Mouse (Mus musculus): ENCODE data around the gene Mif. TPM values are rescaled to one million over a fixed set of nuclear protein-coding genes. Genes with fewer than 3 reads are reported as not detected.
A peak's percentile ranks its signal among the peaks of the same experiment; 100 is the strongest.

Mif gene
- total RNA-seq, 2 experiments from 2014 or later: 196 to 202 TPM

GRCm38 (mm10) chr10:75878836-75879235 lies 18.8 kb upstream of the Mif start:
- intact Hi-C loops (cut with DNase I): no loop called here
- DNase-seq: no peak

- intact Hi-C loops (cut with DNase I): no loop called here
- DNase-seq: no peak
Measured at GRCm38 (mm10) chr10:75873543-75874170, 13.6 kb upstream of the Mif start.

GRCm38 (mm10) chr10:75872915-75873542 lies 13.0 kb upstream of the Mif start:
- intact Hi-C loops (cut with DNase I): no loop called here
- peak; percentile 65 to 68 for DNase-seq

GRCm38 (mm10) chr10:75872025-75872914 lies 12.2 kb upstream of the Mif start:
- DNase-seq: no peak
- intact Hi-C loops (cut with DNase I): no loop called here

GRCm38 (mm10) chr10:75861587-75861986 lies 1.5 kb upstream of the Mif start:
- no peak for DNase-seq

GRCm38 (mm10) chr10:75860746-75861145 lies 706 bp upstream of the Mif start:
- peak in 1 of 2 experiments; percentile 14 for DNase-seq
- intact Hi-C loops (cut with DNase I): no loop called here

More at GRCm38 (mm10) chr10:75861587-75861986, 1.5 kb upstream of the Mif start:
- intact Hi-C loops (cut with DNase I): no loop called here

GRCm38 (mm10) chr10:75859107-75859746 lies 813 bp downstream of the Mif start:
- peak in 1 of 2 experiments; percentile 26 for DNase-seq
- intact Hi-C loops (cut with DNase I): loop anchor here (5.0 kb wide), 1 partner anchor 222 kb away; no protein-coding TSS in a partner anchor

GRCm38 (mm10) chr10:75857598-75857997 lies 2.4 kb downstream of the Mif start:
- DNase-seq: no peak
- intact Hi-C loops (cut with DNase I): loop anchor here (5.0 kb wide), 1 partner anchor 220 kb away; no protein-coding TSS in a partner anchor

GRCm38 (mm10) chr10:75856976-75857375 lies 3.1 kb downstream of the Mif start:
- DNase-seq: no peak
- intact Hi-C loops (cut with DNase I): loop anchor here (5.0 kb wide), 1 partner anchor 220 kb away; no protein-coding TSS in a partner anchor

GRCm38 (mm10) chr10:75856155-75856907 lies 3.7 kb downstream of the Mif start:
- intact Hi-C loops (cut with DNase I): loop anchor here (5.0 kb wide), 1 partner anchor 219 kb away; no protein-coding TSS in a partner anchor

GRCm38 (mm10) chr10:75855416-75855981 lies 4.5 kb downstream of the Mif start:
- intact Hi-C loops (cut with DNase I): loop anchor here (5.0 kb wide), 1 partner anchor 218 kb away; no protein-coding TSS in a partner anchor
- DNase-seq: no peak

More at GRCm38 (mm10) chr10:75856155-75856907, 3.7 kb downstream of the Mif start:
- DNase-seq: no peak

GRCm38 (mm10) chr10:75854791-75855190 lies 5.2 kb downstream of the Mif start:
- no peak for DNase-seq

GRCm38 (mm10) chr10:75854096-75854495 lies 5.9 kb downstream of the Mif start:
- intact Hi-C loops (cut with DNase I): no loop called here
- no peak for DNase-seq

More at GRCm38 (mm10) chr10:75854791-75855190, 5.2 kb downstream of the Mif start:
- intact Hi-C loops (cut with DNase I): loop anchor here (5.0 kb wide), 1 partner anchor 217 kb away; no protein-coding TSS in a partner anchor

- intact Hi-C loops (cut with DNase I): loop anchor here (1.0 to 2.0 kb wide), 2 partner anchors 109 to 269 kb away; no protein-coding TSS in a partner anchor
- DNase-seq: peak; percentile 84 to 85
Measured at GRCm38 (mm10) chr10:75853452-75853851, 6.6 kb downstream of the Mif start.

GRCm38 (mm10) chr10:75852539-75853125 lies 7.4 kb downstream of the Mif start:
- no peak for DNase-seq
- intact Hi-C loops (cut with DNase I): loop anchor here (1.0 to 2.0 kb wide), 2 partner anchors 108 to 268 kb away; no protein-coding TSS in a partner anchor

GRCm38 (mm10) chr10:75851681-75852080 lies 8.4 kb downstream of the Mif start:
- intact Hi-C loops (cut with DNase I): loop anchor here (2.0 kb wide), 2 partner anchors 87 to 267 kb away; partner anchors contain the start of gene Cabin1
- DNase-seq: no peak

GRCm38 (mm10) chr10:75851076-75851475 lies 9.0 kb downstream of the Mif start:
- DNase-seq: no peak
- intact Hi-C loops (cut with DNase I): loop anchor here (2.0 kb wide), 1 partner anchor 86 kb away; the partner anchor contains the start of gene Cabin1

GRCm38 (mm10) chr10:75848382-75848781 lies 11.7 kb downstream of the Mif start:
- intact Hi-C loops (cut with DNase I): no loop called here
- no peak for DNase-seq
